Mouse (Mus musculus) T-cell, adult 2 months (primary cell): ENCODE data around the gene Cacna1i.

ENCODE experiments used
- DNase-seq: peaks from one replicate; pipeline ENCODE4 v3.0.0; 2022; ENCODE audit warnings: low spot score

Gene Cacna1i

DNA sequence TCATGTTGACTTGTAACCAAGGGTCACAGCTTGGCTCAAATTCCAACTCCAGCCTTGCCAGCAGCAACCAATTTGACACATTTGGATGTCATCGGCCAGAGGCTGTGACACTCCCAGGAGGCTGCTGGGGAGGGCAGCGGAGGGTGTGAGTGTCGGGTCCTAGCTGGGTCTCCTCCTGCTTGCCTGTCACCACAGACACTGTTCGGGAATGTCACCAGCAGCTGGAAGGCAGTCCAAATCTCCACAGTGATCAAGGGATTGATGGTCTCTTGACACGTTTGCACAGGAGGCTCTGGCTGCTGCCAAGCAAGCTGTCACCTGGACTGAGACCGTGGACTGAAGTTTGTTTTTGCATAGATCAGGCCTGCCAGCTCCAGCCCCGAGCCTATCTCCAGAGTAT lies 123.6 kb downstream of the Cacna1i start:
- no peak for DNase-seq

DNA sequence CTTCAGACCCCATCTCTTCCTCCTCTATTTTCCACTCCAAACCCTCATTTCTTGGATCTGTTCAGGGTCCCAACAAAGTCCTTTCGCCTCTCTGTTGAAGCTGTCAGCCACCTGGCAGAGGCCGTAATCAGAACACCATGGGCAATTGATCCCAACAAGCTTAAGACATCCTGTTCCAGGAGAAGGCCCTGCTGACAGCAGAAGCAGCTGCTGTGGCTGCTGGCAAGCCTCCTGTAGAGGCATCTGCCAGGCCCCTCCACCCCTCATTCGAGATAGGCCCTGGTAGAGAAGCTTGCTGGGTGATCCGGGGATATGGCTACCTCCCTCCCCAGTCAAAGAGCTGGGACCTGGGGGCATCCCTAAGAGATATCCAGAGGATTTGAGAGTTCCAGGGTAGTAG lies 126.0 kb downstream of the Cacna1i start:
- no peak for DNase-seq

DNA sequence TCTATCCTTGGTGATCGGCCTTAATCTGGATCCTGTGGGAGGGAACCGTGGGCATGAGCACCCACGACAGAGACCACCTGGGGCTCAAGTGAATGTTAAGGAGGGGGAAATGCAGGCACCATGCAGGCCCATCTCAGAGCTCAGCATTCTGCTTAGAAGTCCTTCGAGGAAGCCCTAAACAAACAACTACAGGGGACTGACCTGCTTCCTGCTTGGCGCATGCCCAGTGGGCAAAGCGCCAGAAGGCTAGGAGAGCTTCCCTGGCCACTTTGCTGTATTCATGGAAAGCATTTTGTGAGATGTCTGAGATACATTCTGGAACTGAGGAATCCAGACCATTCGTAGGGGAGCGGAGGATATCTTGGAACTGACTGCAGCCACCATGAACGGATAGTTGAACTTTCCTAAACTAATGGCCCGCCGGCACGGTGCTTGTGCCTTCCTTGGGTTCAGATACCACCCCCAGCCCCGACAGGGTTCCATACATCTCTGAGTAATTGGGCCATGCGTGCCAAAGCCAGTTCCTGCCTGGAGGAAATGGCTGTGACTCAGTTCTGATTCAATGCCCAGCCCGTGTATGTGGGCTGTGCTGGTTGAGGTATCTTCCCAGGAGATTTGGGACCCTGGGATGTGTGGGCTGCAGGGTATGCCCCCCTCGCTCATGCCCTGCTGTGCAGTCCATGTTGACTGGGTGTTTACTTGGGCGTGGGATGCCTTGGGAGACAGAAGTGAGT lies 127.1 kb downstream of the Cacna1i start:
- DNase-seq, result no peak

- DNase-seq, result no peak
These were observed 128.1 kb downstream of the Cacna1i start for GRCm38 (mm10) chr15:80415132-80415531.

GRCm38 (mm10) chr15:80417066-80417465 lies 130.0 kb downstream of the Cacna1i start:
- DNase-seq, result no peak

DNA sequence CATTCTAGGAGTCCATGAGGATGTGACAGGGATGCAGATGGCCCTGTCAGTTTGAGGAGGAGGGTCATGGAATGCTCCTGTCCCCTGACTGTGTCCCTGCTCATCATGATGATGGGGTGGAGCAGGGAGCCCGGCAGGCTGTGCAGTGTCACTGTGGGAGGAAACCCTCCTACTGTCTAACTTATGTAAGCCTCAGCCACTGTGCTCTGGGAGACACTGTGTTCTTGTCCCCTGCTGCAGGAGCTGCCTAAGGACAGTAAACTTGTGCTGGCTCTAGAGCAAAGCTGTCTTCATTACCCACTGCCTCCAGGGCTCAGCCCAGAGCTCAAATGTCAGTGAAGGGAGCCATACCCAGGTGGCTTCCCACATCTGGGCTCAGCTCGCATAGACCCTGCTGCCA lies 131.1 kb downstream of the Cacna1i start:
- DNase-seq, result no peak

GRCm38 (mm10) chr15:80430324-80430723 lies 143.3 kb downstream of the Cacna1i start:
- no peak for DNase-seq

GRCm38 (mm10) chr15:80436961-80437360 lies 149.9 kb downstream of the Cacna1i start:
- no peak for DNase-seq

DNA sequence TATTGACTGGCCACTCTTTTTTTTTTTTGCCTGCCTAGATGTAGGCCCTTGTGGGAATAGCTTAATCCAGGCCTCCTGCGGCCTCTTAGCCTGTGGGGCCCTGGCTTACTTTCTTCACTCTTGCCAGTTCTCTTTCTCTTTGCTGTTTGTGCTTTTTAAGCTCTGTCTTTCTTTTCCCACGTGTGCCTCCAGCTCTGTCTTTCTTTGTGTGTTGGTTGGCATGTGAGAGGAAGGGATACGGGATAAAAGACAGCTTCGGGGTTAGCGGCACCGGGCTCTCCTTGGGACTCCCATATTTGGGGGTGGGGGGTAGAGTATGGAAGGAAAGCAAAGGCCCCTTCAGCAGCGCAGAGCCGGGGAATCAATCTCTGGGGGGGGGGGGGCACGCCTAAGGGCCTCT lies 151.0 kb downstream of the Cacna1i start:
- DNase-seq, result no peak

DNA sequence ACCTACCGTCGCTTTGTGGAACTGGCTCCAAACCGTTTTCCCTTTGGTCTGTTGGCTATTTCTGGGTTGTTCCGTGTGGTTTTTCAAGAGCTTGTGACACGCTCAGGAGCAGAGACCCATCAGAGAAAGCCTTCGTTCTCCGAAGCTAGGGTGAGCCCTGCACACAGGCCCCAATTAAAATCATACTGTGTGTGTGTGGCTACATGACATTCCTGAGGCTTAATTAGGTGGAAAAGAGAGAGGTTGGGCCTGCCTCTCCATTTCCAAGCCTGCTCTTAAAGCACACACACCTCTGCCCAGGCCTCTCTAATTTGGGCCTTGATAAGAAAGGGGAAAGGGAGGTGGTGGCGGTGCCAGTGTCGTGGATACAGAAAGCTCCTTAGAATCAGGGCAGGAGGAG lies 151.4 kb downstream of the Cacna1i start:
- DNase-seq, result no peak

DNA sequence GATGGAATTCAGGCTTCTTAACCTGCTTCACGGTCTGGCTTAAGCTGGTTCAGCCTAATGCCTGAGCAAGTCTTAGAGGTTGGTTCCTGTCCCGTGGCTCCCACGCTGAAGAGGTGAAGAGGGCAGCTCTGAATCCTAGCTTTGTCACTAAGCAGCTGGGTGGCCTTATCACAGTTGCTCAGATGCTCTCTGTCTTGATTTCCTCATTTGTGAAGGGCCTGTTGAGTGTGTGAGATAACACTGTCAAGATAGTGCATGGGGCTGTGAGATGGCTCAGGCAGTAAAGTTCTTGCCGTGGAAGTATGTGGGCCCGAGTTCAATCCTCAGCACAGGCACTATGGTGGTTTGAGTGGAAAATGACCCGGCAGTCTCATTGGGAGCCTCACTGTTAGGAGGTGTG lies 153.2 kb downstream of the Cacna1i start:
- no peak for DNase-seq

GRCm38 (mm10) chr15:80445956-80446687 lies 159.1 kb downstream of the Cacna1i start:
- DNase-seq, result no peak
